8 mouse cellular contexts compared by ENCODE assay signal in the genomic region with DNA sequence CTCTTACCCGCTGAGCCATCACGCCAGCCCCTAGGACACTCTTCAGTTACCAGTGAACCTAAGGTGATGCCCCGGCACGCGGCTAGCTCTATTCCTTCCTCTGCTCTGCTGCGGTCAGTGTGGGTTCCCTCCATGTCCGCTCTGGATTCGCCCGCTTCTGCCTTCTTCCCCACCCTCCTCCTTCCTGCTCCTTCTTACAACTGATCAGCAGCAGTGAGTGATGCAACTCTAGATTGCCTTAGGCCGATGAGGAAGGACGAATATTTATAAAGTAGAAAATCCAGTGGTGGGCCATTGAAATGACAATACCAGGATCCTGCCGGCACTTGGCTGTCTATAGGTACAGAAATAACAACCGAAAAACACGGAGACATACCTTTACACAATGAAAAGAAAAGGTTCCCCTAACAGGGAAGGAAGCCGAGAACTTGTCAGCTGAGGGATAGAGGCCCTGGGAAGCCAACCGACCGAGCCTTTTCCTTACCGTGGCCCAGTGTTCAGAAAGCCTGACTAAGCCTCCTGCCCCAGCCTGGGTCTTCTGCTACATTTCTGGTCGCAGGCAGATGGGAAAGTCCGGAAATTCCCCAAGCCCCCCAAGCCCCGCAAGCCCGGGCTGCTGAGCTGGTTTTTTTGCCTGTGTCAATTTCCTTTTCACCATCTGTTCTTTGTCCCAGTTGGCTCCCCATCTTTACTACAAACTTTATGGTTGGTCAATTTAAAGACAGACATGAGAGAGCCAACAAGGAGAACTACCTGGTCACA. TPM values are rescaled to one million over a fixed set of nuclear protein-coding genes. Genes with fewer than 3 reads are reported as not detected.
DNase-seq lines count a peak whose midpoint lies in the region; ATAC-seq and TF ChIP-seq lines count a peak whose summit lies in the region.

No protein-coding gene starts in this region.

- H3K9me3 ChIP-seq in forebrain, postnatal 0 days (ENCODE audit: low read length): no peaks in the 10 kb centered on the region
- no peaks in the 10 kb centered on the region for H3K9me3 ChIP-seq in intestine, postnatal 0 days (ENCODE audit: control insufficient read depth)
- no peaks in the 10 kb centered on the region for H3K9me3 ChIP-seq in midbrain, embryonic 11.5 days (ENCODE audit: control insufficient read depth, low read length)

- H3K4me2 ChIP-seq in forebrain, postnatal 0 days (ENCODE audit: low read depth): peak overlapping the region; percentile 25
- H3K4me2 ChIP-seq in intestine, postnatal 0 days (replicated peaks; ENCODE audit: low read depth): peak overlapping the region; percentile 75
- H3K4me2 ChIP-seq in midbrain, embryonic 11.5 days: no peak overlapping the region

- H3K4me1 ChIP-seq in forebrain, postnatal 0 days (ENCODE audit: insufficient read depth): no peaks in the 10 kb centered on the region; the same call in 1 of the 2 replicates
- no peaks in the 10 kb centered on the region; the same call in none of the 2 replicates for H3K4me1 ChIP-seq in intestine, postnatal 0 days (replicated peaks; ENCODE audit: control insufficient read depth, insufficient read depth, low read length)
- H3K4me1 ChIP-seq in midbrain, embryonic 11.5 days (ENCODE audit: control insufficient read depth, insufficient read depth, low read length): no peaks in the 10 kb centered on the region

- no peaks in the 10 kb centered on the region for H3K36me3 ChIP-seq in forebrain, postnatal 0 days (ENCODE audit: insufficient read depth)
- H3K36me3 ChIP-seq in intestine, postnatal 0 days (ENCODE audit: control insufficient read depth, insufficient read depth): no peaks in the 10 kb centered on the region
- no peaks in the 10 kb centered on the region for H3K36me3 ChIP-seq in midbrain, embryonic 11.5 days (ENCODE audit: control insufficient read depth, insufficient read depth, low read length)

- ATAC-seq in forebrain, postnatal 0 days: no peak
- ATAC-seq in intestine, postnatal 0 days: no peak
- no peak for ATAC-seq in midbrain, embryonic 11.5 days (ENCODE audit: low FRiP score)

- DNase-seq in lung, adult 18-20 months: peak; percentile 50 to 52
- no peak for DNase-seq in lung, postnatal 14 days
- no peak for DNase-seq in forebrain, postnatal 0 days
- peak; percentile 54 for DNase-seq in midbrain, embryonic 11.5 days (ENCODE audit: low spot score, missing footprints)
- no peak for DNase-seq in frontal cortex, postnatal 36 days (ENCODE audit: low spot score in 2 of 2)
- DNase-seq in cerebellum, postnatal 36 days: no peak
- DNase-seq in gastrocnemius, adult 8-10 months (ENCODE audit: low spot score in 2 of 2): no peak

- H3K27me3 ChIP-seq in forebrain, postnatal 0 days (ENCODE audit: insufficient read depth, low read length): no peaks in the 10 kb centered on the region
- H3K27me3 ChIP-seq in intestine, postnatal 0 days (replicated peaks; ENCODE audit: control insufficient read depth, insufficient read depth, low read length): no peaks in the 10 kb centered on the region
- H3K27me3 ChIP-seq in midbrain, embryonic 11.5 days (ENCODE audit: control insufficient read depth, insufficient read depth, low read length): no peaks in the 10 kb centered on the region

- no peak overlapping the region for H3K4me3 ChIP-seq in forebrain, postnatal 0 days (ENCODE audit: low read depth, low read length)
- H3K4me3 ChIP-seq in intestine, postnatal 0 days (ENCODE audit: low read depth, low read length): peak overlapping the region; percentile 41
- H3K4me3 ChIP-seq in midbrain, embryonic 11.5 days (ENCODE audit: low read depth, low read length): no peak overlapping the region

- 73% methylated on average over 22 of the region's 22 CpGs for WGBS in forebrain, postnatal 0 days
- 72% methylated on average over 22 of the region's 22 CpGs for WGBS in intestine, postnatal 0 days
- WGBS in midbrain, embryonic 11.5 days: 77% methylated on average over 22 of the region's 22 CpGs

- H3K9ac ChIP-seq in forebrain, postnatal 0 days: no peak overlapping the region
- H3K9ac ChIP-seq in intestine, postnatal 0 days (ENCODE audit: low read depth, low read length): peak overlapping the region; percentile 58
- H3K9ac ChIP-seq in midbrain, embryonic 11.5 days (ENCODE audit: low read length): no peak overlapping the region

- H3K27ac ChIP-seq in forebrain, postnatal 0 days (ENCODE audit: low read depth, low read length): 0 out of 2 replicates have a peak overlapping the region, but pooled peaks have one; percentile 3
- peak overlapping the region; percentile 88 for H3K27ac ChIP-seq in intestine, postnatal 0 days (ENCODE audit: low read depth, low read length)
- H3K27ac ChIP-seq in midbrain, embryonic 11.5 days (ENCODE audit: low read depth, low read length): no peak overlapping the region

- TF ChIP-seq CTCF in forebrain, postnatal 0 days (IDR thresholded peaks at IDR 0.05; ENCODE audit: low read depth): no peak
- TF ChIP-seq CTCF in intestine, postnatal 0 days (IDR thresholded peaks at IDR 0.05; ENCODE audit: low read depth): no peak

RNA-seq across cellular contexts. Expression of a gene that starts 27.7 kb away (rescaled TPM):
- 31.9 and 33.8 TPM in 2 replicates for total RNA-seq in forebrain, postnatal 0 days (2014; rRNA removed)
- 7.4 and 8.8 TPM in 2 replicates for polyA plus RNA-seq in forebrain, postnatal 0 days (2015; fragmentation: Nextera tagmentation; extraction: Ambion mirVana)
- polyA plus RNA-seq in intestine, postnatal 0 days (2015; fragmentation: Nextera tagmentation; extraction: Ambion mirVana): 10.3 and 10.9 TPM in 2 replicates
- polyA plus RNA-seq in midbrain, embryonic 11.5 days (2014; fragmentation: Nextera tagmentation; extraction: Ambion mirVana): 19.0 and 19.5 TPM in 2 replicates
- total RNA-seq in gastrocnemius, adult 8-10 months (2022): 10 to 100 TPM; 26.6 to 33.0 (median 29.6) TPM

Comparison
In these comparisons a context has a peak if more than half of its experiments do, and no peak if none do; other contexts are left out.
1. DNase-seq: peak in lung, adult 18-20 months (2 of 2) and midbrain, embryonic 11.5 days (single experiment); none in lung, postnatal 14 days (single experiment), forebrain, postnatal 0 days (single experiment), frontal cortex, postnatal 36 days (0 of 2), cerebellum, postnatal 36 days (0 of 2) and gastrocnemius, adult 8-10 months (0 of 2).